Mouse (Mus musculus): ENCODE data around the gene Cep170b.

Gene Cep170b

GRCm38 (mm10) chr12:112764141-112764540 is 43.9 kb downstream of the Cep170b start:
- peak; percentile 32 for DNase-seq (ENCODE audit: low read depth)

GRCm38 (mm10) chr12:112764991-112765390 is 44.7 kb downstream of the Cep170b start:
- DNase-seq (ENCODE audit: low read depth): no peak

DNA sequence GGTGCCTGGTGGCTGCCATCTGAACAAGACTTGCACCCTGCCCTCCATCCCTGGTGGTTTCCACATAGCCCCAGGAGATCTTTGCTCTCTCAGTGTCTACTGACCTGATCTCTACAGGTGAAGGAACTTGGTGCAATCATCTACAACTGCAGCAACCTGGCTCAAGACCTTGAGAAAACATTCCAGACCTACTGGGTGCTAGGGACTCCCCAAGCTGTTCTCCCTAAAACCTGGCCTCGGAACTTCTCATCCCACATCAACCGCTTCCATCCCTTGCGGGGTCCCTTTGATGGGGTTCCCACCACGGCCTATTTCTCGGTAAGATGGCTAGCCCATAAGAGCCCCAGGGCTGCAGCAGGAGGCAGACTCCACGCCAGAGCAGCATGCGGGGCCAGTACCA is 46.3 kb downstream of the Cep170b start:
- DNase-seq (ENCODE audit: low read depth): no peak

DNA sequence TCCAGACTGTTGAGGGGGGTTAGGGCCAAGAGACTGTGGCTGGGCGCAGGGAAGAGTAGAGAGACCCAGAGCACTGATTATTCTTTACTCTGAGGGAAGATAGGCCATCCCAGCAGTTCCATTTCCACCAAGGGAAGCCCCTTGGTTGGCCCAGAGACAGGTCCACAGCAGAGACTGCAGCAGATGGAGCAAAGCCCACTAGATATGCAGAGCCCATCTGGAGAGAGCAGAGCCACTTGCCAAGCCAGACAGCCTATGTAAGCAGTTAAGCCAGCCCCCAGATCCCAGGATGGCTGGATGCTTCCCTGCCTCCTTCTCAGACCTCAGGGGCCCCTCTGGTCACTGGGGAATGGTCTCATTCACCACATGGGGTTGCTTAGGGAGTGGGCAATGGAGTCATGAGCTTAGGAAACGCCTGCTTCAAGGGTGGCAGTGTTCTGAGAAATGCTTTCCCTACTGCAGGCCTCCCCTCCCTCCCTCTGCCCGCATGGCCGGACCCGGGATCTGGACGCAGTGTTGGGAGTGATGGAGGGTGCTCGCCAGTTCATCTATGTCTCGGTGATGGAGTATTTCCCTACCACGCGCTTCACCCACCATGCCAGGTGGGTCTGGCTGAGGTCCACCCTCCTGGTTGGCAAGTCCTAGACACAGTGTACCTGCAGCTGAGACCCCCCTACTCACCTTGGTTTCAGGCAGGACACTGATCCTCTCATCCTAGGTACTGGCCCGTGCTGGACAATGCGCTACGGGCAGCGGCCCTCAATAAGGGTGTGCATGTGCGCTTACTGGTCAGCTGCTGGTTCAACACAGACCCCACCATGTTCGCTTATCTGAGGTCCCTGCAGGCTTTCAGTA is 47.0 kb downstream of the Cep170b start:
- no peak for DNase-seq (ENCODE audit: low read depth)

- DNase-seq (ENCODE audit: low read depth): no peak
Observed at GRCm38 (mm10) chr12:112768166-112768565, 47.9 kb downstream of the Cep170b start.

GRCm38 (mm10) chr12:112769031-112769430 is 48.8 kb downstream of the Cep170b start:
- DNase-seq (ENCODE audit: low read depth): peak; percentile 66

DNA sequence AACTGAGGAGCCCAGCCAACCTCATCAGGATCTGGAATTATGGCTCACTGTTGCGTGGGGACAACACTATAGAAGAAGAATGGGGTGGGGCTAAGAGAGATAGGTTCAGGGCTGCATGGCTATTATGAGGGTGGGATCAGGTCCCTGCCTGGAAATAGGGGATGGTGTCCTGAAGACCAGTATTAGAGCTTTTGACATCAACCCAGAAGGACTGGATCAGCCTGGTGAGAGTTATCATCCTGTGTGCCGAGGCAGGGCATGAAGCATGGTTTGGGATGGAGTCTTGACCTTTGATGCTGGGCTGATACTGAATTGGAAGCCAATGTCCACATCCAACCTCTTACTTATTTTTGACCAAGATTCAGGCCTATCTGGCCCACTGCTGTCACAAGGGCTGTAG is 49.5 kb downstream of the Cep170b start:
- no peak for DNase-seq (ENCODE audit: low read depth)

DNA sequence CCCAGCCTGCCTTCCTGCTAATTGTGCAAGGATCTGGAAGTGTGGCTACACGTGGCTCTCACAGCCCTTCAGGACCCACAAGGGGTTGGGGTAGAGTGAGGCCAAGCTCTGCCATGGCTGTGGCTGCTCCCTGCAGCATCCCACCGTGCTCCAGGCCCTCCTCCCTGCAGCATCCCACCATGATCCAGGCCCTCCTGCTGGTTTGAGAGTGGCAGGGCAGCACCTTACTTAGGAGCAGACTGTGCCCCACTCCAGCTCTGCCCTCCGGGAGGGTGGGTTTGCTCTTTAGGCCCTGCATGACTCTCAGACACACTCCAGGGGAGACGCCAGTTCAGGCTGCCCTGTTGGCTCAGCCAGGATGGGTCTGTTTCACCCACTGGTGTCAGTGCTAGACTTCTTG is 50.1 kb downstream of the Cep170b start:
- no peak for DNase-seq (ENCODE audit: low read depth)

DNA sequence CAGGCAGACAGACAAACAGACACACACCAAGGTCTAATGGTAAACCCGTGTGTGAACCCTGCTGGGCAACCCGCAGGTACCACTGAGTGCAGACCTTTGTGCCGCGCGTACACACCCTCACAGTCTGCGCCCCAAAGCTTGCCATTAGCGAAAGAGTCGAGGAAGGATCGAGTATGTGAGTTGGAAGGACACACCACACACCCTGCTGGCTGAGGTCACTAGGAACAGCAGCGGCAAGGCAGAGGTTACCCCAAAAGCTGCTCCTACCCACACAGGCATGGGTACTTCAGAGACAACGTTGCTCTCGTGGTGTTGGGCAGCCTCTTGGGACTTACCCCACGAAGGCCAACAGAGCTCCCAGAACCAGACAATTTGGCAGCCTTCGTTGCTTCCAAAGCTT is 52.1 kb downstream of the Cep170b start:
- DNase-seq (ENCODE audit: low read depth): no peak

GRCm38 (mm10) chr12:112773366-112773765 is 53.1 kb downstream of the Cep170b start:
- DNase-seq (ENCODE audit: low read depth): no peak

DNA sequence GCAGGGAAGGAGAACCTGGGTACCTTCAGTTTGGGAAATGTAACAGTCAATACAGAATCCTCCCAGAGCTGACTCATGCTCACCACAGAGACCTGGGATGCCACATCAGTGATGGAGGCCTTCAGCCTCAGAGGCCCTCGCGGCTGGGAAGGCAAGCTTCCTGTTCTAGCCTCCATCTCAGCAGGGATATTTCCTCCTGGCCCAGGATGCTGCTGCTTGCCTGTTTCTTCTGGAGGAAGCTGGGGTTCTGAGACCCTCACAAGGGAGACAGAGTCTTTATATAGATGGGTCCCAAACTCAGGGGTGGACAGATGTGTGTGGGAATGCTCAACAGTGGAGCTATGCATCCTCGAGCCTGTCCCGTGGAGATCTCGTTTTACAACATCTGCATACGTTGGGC is 53.8 kb downstream of the Cep170b start:
- no peak for DNase-seq (ENCODE audit: low read depth)

DNA sequence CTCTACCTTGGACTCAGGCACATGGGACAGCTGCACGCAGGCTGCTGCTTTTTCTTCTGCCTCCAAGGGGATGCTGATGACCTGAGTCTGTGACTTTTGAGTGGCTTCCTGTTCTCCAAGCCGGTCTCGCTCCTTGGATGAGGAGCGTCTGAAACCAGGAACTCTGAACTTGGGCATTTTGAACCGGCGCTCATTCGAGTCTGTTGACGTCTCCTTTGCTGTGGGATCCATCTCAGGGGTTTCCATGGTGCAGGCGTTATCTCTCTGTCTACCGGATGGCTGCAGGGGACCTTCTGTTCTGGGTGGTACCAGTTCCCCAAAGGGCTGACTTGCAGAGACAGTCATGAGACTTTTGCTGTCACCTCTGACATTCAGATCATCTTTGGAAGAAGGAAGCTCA is 54.2 kb downstream of the Cep170b start:
- no peak for DNase-seq (ENCODE audit: low read depth)

DNA sequence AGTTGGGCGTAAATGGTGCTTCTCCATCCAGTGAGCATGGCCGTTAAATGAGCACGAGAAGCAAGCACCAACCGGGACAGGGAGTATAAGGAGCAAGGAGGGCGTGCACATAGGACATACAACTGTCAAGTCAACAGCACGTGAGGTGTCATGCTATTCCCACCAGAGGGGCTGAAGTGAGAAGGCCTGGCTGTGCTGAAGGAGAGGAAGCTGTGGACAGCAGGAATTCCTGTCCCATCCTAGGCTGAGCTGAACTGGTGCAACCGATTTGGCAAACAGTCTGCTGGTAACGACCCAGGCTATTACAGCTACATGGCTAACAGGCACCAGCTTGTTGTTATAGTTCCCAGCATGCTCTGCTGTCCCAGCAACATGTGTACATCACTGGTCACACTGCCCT is 70.8 kb downstream of the Cep170b start:
- DNase-seq (ENCODE audit: low read depth): no peak

GRCm38 (mm10) chr12:112793601-112794355 is 73.5 kb downstream of the Cep170b start:
- peak; percentile 36 for DNase-seq (ENCODE audit: low read depth)

- DNase-seq (ENCODE audit: low read depth): no peak
Observed at GRCm38 (mm10) chr12:112794356-112794816, 74.1 kb downstream of the Cep170b start.

DNA sequence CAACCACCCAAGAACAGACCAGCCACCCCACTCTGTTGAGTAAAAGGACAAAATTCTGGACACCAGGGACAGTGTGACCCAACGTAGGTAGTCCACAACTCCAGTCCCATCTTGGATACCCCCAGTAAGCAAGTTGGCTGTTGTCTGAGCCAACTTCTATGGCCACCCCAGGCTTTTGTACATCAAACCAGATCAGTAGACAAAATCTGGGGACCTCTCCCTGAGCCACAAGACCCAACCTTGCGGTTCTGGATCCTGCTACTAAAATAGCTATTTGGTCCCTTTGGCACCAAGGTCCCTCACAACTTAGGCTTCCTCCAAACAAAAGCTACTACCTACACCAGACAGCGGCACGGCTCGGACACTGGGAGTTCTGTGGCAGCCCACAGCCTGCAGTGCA is 74.7 kb downstream of the Cep170b start:
- no peak for DNase-seq (ENCODE audit: low read depth)

DNA sequence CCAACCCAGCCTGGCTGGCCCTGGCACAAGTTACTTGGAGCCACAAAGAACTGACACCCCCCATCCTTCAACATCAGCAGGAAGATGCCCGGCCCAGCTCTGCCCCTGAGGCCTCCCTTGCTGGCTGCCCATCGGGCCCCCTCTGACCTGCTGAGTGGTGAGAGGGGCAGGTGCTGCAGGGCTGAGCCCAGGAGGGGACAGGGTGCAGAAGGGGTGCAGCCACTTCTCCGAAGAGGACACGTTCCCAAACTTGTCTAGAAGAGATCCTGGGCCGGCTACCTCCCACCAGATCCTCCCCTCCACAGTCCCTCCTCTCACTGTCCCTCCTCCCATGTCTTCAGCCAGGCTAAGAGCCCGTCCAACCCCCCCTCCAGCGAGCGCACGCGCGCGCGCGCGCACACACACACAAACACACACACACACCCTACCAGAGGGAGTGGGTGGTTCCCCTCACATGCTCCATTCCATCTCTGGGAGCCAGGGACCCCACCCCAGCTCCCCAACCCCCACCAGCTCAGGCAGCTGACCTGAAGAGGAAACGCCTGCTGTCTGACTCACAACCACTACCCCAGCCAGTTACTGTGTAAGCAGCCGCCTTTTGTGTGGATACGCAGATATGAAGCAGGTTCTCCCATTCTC is 75.3 kb downstream of the Cep170b start:
- DNase-seq (ENCODE audit: low read depth): peak; percentile 82
